Mouse (Mus musculus): ENCODE measurements around the gene Pagr1a.

- TF ChIP-seq CTCF (conservative IDR thresholded peaks at IDR 0.05; ENCODE audit: insufficient read depth, insufficient read length, low read depth, low read length): no peak
- no peak for TF ChIP-seq POLR2A (IDR thresholded peaks at IDR 0.05; ENCODE audit: low read depth, low read length)
Observed at GRCm38 (mm10) chr7:126988816-126989215, 28.3 kb downstream of the Pagr1a start.

Data from kidney, adult 2 months (tissue).